Mouse (Mus musculus): ENCODE results near the gene Ifnar2. TPM values are rescaled to one million over a fixed set of nuclear protein-coding genes. Genes with fewer than 3 reads are reported as not detected.

Ifnar2 gene
- total RNA-seq (2015): 287 and 289 TPM in 2 replicates
- total RNA-seq (2017): 257 and 285 TPM in 2 replicates

DNA sequence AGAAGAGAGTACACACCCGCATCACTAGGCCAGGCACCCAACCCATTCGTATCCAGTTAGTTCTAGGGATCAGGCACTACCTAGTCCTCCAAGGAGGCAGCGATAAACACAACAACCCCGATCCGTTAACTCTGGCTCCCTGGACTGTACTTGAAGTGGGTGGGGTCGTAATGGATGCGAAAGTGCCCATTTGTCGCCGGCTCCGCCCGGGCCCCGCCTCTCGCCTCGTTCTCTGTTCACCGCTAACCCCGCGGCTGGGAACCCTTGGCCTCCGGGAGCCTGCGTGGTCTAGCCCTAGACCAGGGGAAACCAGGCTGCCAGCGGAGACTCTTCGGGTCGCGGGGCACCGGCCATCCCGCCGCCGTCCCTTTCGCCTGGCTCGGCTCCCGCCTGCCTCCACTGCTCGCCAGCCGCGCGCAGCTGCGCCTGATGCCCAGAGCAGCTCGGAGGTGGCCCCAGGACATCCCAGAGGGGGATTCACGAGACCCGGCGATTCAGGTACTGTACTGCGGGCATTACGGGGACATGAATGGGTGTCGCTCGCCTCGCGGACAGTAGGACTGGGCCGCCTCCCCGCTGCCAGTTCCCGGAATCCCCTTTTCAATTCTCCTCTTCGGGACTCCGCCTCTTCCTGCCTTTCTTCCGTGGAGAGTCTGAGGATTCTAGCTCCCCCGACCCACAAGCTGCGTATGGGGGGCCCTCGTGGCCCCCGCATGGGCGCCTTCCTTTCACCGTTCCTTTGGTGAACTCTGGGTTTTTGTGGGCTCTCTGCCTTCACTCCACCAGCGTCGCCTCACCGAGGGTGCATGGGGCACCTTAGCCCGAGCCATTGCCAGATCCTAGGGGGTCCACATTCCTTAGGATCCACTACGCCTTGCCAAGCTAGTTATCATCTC is at the start of gene Ifnar2:
Ifnar2 (plus strand) TSS at position 207 of the 896 bp plus-strand sequence.
- peak; percentile 93 for ATAC-seq (ENCODE audit: poor library complexity, severe bottlenecking)

DNA sequence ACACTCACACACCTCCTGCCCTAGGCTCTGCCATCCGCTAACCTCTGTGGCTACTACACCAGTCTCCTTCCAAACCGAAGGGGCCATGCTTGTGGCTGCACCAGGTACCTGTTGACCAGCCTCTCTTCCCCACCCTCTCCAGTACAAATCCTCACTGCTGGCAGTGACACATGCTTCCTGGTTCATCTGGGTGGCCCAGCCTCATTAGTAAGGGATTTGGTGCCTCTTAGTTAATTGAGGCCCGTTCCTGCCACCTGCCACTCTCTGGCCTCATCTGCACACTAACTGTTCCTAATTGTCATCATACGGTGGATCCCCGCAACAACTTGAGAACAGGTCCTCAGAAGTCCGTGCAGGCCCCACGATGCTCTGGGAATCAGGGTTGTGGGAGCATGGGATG is 45.0 kb upstream of the Ifnar2 start:
- no peak for ATAC-seq (ENCODE audit: poor library complexity, severe bottlenecking)

DNA sequence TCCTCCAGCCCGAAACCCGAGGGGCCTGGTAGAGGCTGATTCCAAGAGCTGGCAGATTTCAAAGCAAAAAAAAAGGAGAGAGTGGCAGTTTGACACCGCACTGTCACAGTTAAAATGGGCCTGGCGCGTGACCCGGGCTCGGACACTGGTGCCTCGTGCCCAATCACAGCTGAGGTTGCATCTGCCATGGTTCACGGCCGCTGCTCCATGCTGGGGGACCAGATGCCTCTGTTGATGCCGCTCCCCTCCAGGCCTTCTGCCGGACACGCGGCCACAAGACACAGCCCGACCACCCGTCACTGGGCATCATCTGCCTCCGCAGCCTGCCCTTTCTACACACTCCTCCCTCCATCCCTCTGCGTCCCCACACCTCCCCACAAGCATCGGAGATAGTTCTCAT is 43.7 kb upstream of the Ifnar2 start:
- ATAC-seq (ENCODE audit: poor library complexity, severe bottlenecking): no peak

GRCm38 (mm10) chr16:91330496-91330895 is 42.1 kb upstream of the Ifnar2 start:
- ATAC-seq (ENCODE audit: poor library complexity, severe bottlenecking): no peak

- ATAC-seq (ENCODE audit: poor library complexity, severe bottlenecking): no peak
Observed at GRCm38 (mm10) chr16:91331153-91331552, 41.4 kb upstream of the Ifnar2 start.

DNA sequence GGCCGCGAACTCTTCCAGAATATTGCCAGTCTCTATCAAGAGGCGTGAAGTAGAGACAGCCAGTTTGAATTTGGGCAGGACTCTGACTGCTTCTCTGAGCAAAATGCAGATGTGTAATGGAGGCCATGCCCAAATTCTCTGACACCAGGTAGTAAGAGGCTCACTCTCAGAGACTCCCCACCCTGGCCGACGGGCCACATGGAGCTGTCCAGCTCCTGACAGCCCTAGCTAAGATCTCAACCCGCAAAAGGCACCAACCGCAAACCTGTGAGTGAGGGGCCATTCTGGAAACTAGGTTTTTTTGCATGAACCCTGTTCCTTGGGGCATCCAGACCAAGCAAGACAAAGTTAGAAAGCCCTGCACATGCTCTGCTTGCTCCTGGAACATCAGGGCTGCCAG is 39.7 kb upstream of the Ifnar2 start:
- ATAC-seq (ENCODE audit: poor library complexity, severe bottlenecking): no peak

DNA sequence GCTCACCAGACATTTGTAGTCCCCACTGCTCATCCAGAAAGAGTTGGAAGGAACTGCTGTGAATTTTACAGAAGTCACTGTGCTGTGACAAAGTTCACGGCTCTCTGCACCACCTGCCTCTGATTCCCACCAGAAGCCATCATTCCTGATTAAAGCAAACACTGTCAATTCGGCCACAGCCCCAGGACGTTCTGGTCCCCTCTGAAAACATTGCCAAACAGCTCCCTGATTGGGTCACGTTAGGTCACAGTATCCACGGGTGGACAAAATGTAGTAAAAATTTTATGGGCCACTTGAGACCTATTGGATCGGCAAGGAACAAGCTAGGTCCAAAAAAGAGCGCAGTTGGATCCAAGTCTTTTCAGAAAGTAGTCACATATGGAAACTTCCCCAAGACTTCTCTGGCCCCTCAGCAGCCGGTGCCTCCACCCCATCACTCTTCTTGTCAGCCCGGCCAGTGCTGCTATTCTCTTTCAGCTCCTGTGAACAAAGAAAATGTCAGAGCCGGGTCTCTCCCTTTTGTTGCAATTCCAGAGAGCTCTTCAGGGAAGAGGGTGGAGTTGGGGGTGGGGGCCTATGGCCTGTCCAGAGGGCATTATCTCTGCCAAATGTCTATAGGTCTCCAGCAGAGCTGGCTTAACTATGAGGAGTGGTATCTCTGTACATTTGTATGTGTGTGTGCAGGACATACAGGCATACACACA is 38.2 kb upstream of the Ifnar2 start:
- no peak for ATAC-seq (ENCODE audit: poor library complexity, severe bottlenecking)

DNA sequence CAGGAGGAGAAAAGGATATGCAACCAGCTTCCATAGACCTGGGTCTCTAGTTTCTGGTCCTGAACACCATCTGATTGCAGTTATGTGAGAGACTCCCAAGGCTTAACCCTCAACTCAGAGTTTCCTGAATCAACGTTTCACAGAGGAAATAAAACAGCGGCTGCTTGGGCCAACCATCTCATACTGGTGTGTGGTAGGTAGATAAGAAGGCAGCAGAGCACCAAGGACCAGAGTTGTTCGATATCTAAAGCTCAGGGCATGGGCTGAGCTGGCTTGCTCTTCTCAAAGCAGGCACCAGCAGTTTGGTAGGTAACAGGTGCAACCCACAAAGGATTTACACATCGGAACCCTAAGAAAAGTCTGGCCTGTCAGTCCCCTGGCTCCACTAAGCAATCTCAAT is 35.8 kb upstream of the Ifnar2 start:
- ATAC-seq (ENCODE audit: poor library complexity, severe bottlenecking): no peak

GRCm38 (mm10) chr16:91337480-91337879 is 35.1 kb upstream of the Ifnar2 start:
- ATAC-seq (ENCODE audit: poor library complexity, severe bottlenecking): no peak

GRCm38 (mm10) chr16:91346491-91346890 is 26.1 kb upstream of the Ifnar2 start:
- ATAC-seq (ENCODE audit: poor library complexity, severe bottlenecking): no peak

- peak; percentile 51; the same call in 1 of the 2 replicates for ATAC-seq (ENCODE audit: poor library complexity, severe bottlenecking)
Observed at GRCm38 (mm10) chr16:91347491-91348263, 24.9 kb upstream of the Ifnar2 start.

GRCm38 (mm10) chr16:91348264-91348565 is 24.4 kb upstream of the Ifnar2 start:
- ATAC-seq (ENCODE audit: poor library complexity, severe bottlenecking): no peak

- no peak for ATAC-seq (ENCODE audit: poor library complexity, severe bottlenecking)
Observed at GRCm38 (mm10) chr16:91348588-91349330, 23.8 kb upstream of the Ifnar2 start.

- peak; percentile 23 for ATAC-seq (ENCODE audit: poor library complexity, severe bottlenecking)
Observed at GRCm38 (mm10) chr16:91352084-91352562, 20.5 kb upstream of the Ifnar2 start.

DNA sequence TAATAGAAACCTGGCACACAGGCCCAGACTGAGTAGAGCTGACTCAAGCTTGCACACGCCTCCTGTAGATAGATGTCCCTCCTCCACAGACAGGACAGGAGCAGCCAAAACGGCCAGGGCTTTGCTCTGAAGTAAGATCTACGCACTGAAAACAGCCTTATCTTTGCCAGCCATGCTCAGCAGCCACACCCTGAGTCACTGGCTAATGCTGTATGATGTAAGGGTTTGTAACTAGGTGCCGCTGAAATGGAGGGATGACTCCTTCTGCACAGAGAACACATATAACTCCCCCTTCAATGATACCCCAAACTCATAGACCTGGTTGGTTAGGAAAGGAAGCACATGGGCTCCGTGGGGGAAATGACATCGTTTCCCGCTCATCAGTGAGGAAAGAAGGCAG is 19.8 kb upstream of the Ifnar2 start:
- ATAC-seq (ENCODE audit: poor library complexity, severe bottlenecking): peak; percentile 13

GRCm38 (mm10) chr16:91353177-91353576 is 19.4 kb upstream of the Ifnar2 start:
- ATAC-seq (ENCODE audit: poor library complexity, severe bottlenecking): no peak

DNA sequence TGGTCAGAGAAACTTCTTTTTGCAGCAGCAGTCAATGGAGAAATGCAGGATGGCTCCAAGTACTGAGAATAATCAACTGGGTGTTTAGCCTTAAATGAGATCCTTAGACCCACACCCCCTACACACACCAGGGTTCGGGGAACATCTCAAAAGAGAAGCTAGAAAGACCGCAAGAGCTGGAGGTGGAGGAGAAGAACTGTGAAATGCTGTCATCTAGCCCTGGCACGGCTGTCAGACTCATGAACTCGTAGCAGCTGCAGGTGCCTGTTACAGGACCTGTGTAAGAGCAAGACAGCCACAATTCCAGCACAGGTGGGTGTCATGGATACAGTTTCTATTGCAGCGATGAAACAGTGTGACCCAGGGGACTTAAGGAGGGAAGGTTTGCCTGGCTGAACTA is 18.9 kb upstream of the Ifnar2 start:
- no peak for ATAC-seq (ENCODE audit: poor library complexity, severe bottlenecking)

DNA sequence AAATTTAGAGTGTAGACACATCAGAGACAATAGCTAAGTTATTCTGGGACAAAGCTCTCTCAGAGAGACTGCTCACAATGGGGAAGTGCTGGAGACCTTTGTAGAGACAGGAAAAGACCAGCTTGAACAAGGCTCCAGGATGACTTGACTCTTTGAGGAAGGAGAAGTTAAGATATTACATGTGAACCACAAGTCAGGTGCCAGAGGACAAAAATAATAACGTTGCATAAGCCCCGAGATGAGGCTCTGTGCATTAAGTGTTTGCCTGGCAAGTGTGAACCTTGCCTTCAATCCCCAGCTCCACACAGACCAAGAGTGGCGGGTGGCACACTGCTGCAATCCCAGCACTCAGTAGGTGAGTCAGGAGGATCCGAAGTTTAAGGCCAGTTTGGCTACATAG is 18.0 kb upstream of the Ifnar2 start:
- ATAC-seq (ENCODE audit: poor library complexity, severe bottlenecking): peak; percentile 71

DNA sequence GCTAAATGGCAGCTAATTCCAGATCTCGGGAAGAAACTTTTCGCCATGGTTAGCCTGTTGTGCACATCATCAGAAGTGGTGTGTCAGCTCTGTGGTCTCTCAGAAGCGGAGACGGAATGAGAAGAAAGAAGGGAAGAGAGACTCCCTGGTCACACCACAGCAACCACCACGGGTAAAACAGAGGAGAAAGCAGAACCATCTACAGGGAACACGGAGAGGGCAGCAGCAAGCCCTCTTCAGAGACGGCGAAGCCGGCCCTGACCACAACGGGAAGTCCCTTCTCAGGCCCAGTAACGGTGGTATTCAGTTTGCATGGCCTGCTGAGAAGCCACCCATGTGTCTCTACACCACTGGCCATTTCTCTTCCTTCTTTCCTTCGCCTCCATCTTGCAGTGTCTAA is 17.4 kb upstream of the Ifnar2 start:
- ATAC-seq (ENCODE audit: poor library complexity, severe bottlenecking): peak; percentile 74

- ATAC-seq (ENCODE audit: poor library complexity, severe bottlenecking): no peak
Observed at GRCm38 (mm10) chr16:91356760-91357525, 15.6 kb upstream of the Ifnar2 start.
